In genomic region chr9:56600655-56601054, GRCm38 (mm10) we compare ENCODE assay signal across 23 mouse cellular contexts.
DNase-seq lines count a peak whose midpoint lies in the region; ATAC-seq and TF ChIP-seq lines count a peak whose summit lies in the region.
"Had no signal": no experiment of that assay in that cellular context is flagged by ENCODE, and none has a peak within 500 bp of the region (broad histone marks: within the 10 kb centered on the region; RNA-seq: fewer than 3 reads in every experiment).

No protein-coding gene starts in this region.

- intact Hi-C loops in left cerebral cortex, postnatal 4 days (cut with DNase I): no loop called here
- intact Hi-C loops in left cerebral cortex, adult 2 months (cut with DNase I): no loop called here

- H3K4me1 ChIP-seq in embryonic facial prominence, embryonic 14.5 days (ENCODE audit: control insufficient read depth, insufficient read depth, low read length): no peaks in the 10 kb centered on the region
- H3K4me1 ChIP-seq in embryonic facial prominence, embryonic 10.5 days: peaks cover 10% of the 10 kb centered on the region
- H3K4me1 ChIP-seq in forebrain, embryonic 15.5 days: peaks cover 24% of the 10 kb centered on the region
- no peaks in the 10 kb centered on the region for H3K4me1 ChIP-seq in kidney, adult 2 months (ENCODE audit: control insufficient read depth, insufficient read depth, low read length)

- no peak for TF ChIP-seq POLR2A in kidney, adult 2 months (IDR thresholded peaks at IDR 0.05; ENCODE audit: low read depth, low read length)

- H3K9ac ChIP-seq in embryonic facial prominence, embryonic 14.5 days (ENCODE audit: low read depth, low read length): no peak overlapping the region
- no peak overlapping the region for H3K9ac ChIP-seq in forebrain, embryonic 15.5 days (replicated peaks)
- H3K9ac ChIP-seq: liver, postnatal 0 days; midbrain, embryonic 13.5 days had no signal

- H3K9me3 ChIP-seq in embryonic facial prominence, embryonic 14.5 days (ENCODE audit: control insufficient read depth, low read length): no peaks in the 10 kb centered on the region
- no peaks in the 10 kb centered on the region for H3K9me3 ChIP-seq in embryonic facial prominence, embryonic 10.5 days
- no peaks in the 10 kb centered on the region for H3K9me3 ChIP-seq in forebrain, embryonic 15.5 days
- H3K9me3 ChIP-seq: limb, embryonic 10.5 days; midbrain, embryonic 13.5 days had no signal

- 62% methylated on average over 11 of the region's 11 CpGs for WGBS in embryonic facial prominence, embryonic 14.5 days
- WGBS in embryonic facial prominence, embryonic 10.5 days: 70% methylated on average over 11 of the region's 11 CpGs
- WGBS in forebrain, embryonic 15.5 days: 14% methylated on average over 11 of the region's 11 CpGs
- 61% methylated on average over 11 of the region's 11 CpGs for WGBS in kidney, adult 2 months

- no peak for ATAC-seq in embryonic facial prominence, embryonic 14.5 days (ENCODE audit: low read depth)
- ATAC-seq in forebrain, embryonic 15.5 days (replicated peaks): peak; percentile 71
- ATAC-seq: liver, postnatal 0 days; midbrain, embryonic 13.5 days; Patski had no signal

- no peaks in the 10 kb centered on the region for H3K27me3 ChIP-seq in embryonic facial prominence, embryonic 14.5 days (replicated peaks; ENCODE audit: control insufficient read depth, insufficient read depth, low read length)
- H3K27me3 ChIP-seq in embryonic facial prominence, embryonic 10.5 days (replicated peaks; ENCODE audit: low read depth, poor library complexity, severe bottlenecking): no peaks in the 10 kb centered on the region
- no peaks in the 10 kb centered on the region for H3K27me3 ChIP-seq in forebrain, embryonic 15.5 days
- H3K27me3 ChIP-seq in kidney, adult 2 months (replicated peaks; ENCODE audit: control insufficient read depth, insufficient read depth, low read length): no peaks in the 10 kb centered on the region
- H3K27me3 ChIP-seq: midbrain, embryonic 13.5 days had no signal

- no peak overlapping the region for H3K4me3 ChIP-seq in embryonic facial prominence, embryonic 14.5 days (ENCODE audit: low read depth, low read length)
- no peak overlapping the region for H3K4me3 ChIP-seq in embryonic facial prominence, embryonic 10.5 days
- H3K4me3 ChIP-seq in left cerebral cortex, adult 2 months: no peak overlapping the region
- H3K4me3 ChIP-seq in forebrain, embryonic 15.5 days: no peak overlapping the region
- no peak overlapping the region for H3K4me3 ChIP-seq in kidney, adult 2 months (ENCODE audit: insufficient read depth, low read depth, low read length)
- H3K4me3 ChIP-seq: limb, embryonic 10.5 days; midbrain, embryonic 13.5 days had no signal

- H3K36me3 ChIP-seq in embryonic facial prominence, embryonic 14.5 days (ENCODE audit: control insufficient read depth, insufficient read depth, low read length): no peaks in the 10 kb centered on the region
- H3K36me3 ChIP-seq in embryonic facial prominence, embryonic 10.5 days (replicated peaks): no peaks in the 10 kb centered on the region
- no peaks in the 10 kb centered on the region for H3K36me3 ChIP-seq in forebrain, embryonic 15.5 days
- H3K36me3 ChIP-seq in kidney, adult 2 months (ENCODE audit: control insufficient read depth, insufficient read depth, low read length): no peaks in the 10 kb centered on the region
- H3K36me3 ChIP-seq: limb, embryonic 10.5 days; midbrain, embryonic 13.5 days had no signal

- H3K27ac ChIP-seq in embryonic facial prominence, embryonic 14.5 days (replicated peaks; ENCODE audit: low read depth, low read length): no peak overlapping the region
- H3K27ac ChIP-seq in embryonic facial prominence, embryonic 10.5 days (replicated peaks): no peak overlapping the region
- H3K27ac ChIP-seq in left cerebral cortex, adult 2 months: no peak overlapping the region
- H3K27ac ChIP-seq in forebrain, embryonic 15.5 days (replicated peaks): peak overlapping the region; percentile 66
- H3K27ac ChIP-seq in kidney, adult 2 months (ENCODE audit: insufficient read depth, low read depth, low read length): no peak overlapping the region
- H3K27ac ChIP-seq: limb, embryonic 10.5 days; midbrain, embryonic 13.5 days had no signal

- TF ChIP-seq CTCF in left cerebral cortex, adult 2 months (IDR thresholded peaks at IDR 0.05): no peak
- no peak for TF ChIP-seq CTCF in kidney, adult 2 months (conservative IDR thresholded peaks at IDR 0.05; ENCODE audit: insufficient read depth, insufficient read length, low read depth, low read length)

- peak; percentile 22 for DNase-seq in embryonic facial prominence, embryonic 14.5 days (ENCODE audit: low spot score)
- DNase-seq in embryonic facial prominence, embryonic 10.5 days (ENCODE audit: low spot score): no peak
- DNase-seq in left cerebral cortex, postnatal 4 days: peak; percentile 58
- no peak for DNase-seq in left cerebral cortex, adult 2 months (ENCODE audit: extremely low spot score in 1 of 2, low spot score in 2 of 2)
- peak; percentile 49 for DNase-seq in retina, embryonic 14.5 days (ENCODE audit: low spot score)
- DNase-seq in kidney, adult 2 months: no peak
- DNase-seq in layer of hippocampus, postnatal 36 days: no peak
- DNase-seq: adrenal gland, adult 8-10 months; cerebellum, adult 11 months; cerebellum, postnatal 25 days; embryo, embryonic 11 days; gastrocnemius, postnatal 25 days; kidney, adult 18-20 months; kidney, postnatal 25 days; liver, postnatal 0 days; lung, postnatal 10 days; right cerebral cortex, postnatal 14 days; spleen, adult 18-20 months; thymus, postnatal 25 days had no signal

- no peak overlapping the region for H3K4me2 ChIP-seq in embryonic facial prominence, embryonic 14.5 days (ENCODE audit: low read depth, low read length)
- H3K4me2 ChIP-seq in forebrain, embryonic 15.5 days (replicated peaks): no peak overlapping the region; the same call in 1 of the 2 replicates
- H3K4me2 ChIP-seq: midbrain, embryonic 13.5 days had no signal

Comparison
In these comparisons a context has a peak if more than half of its experiments do, and no peak if none do; other contexts are left out.
1. DNase-seq: peak in embryonic facial prominence, embryonic 14.5 days (single experiment), left cerebral cortex, postnatal 4 days (single experiment) and retina, embryonic 14.5 days (single experiment); none in embryonic facial prominence, embryonic 10.5 days (single experiment), left cerebral cortex, adult 2 months (0 of 2), kidney, adult 2 months (single experiment) and layer of hippocampus, postnatal 36 days (0 of 2).